Mouse (Mus musculus) heart, embryonic 15.5 days (tissue): ENCODE results near the gene Psmd6. TPM values are rescaled to one million over a fixed set of nuclear protein-coding genes. Genes with fewer than 3 reads are reported as not detected.

ENCODE experiments used
- ATAC-seq: fragments of 200-750 bp; cut with Nextera tagmentation; replicated peaks from 2 replicates; pipeline ENCODE4 v1.8.0; 2017; ENCODE audit warnings: low read depth, moderate TSS enrichment; ENCODE audit not compliant: insufficient number of reproducible peaks, insufficient read depth, low FRiP score
- H3K27ac ChIP-seq: fragments of 300-500 bp; sonication (generic); 2 replicates; pipeline ENCODE4 v1.5.1; 2015; ENCODE audit warnings: mild to moderate bottlenecking, inconsistent platforms
- H3K27me3 ChIP-seq: fragments of 300-500 bp; sonication (generic); 2 replicates; pipeline ENCODE4 v1.6.1; 2015; ENCODE audit warnings: inconsistent platforms
- H3K36me3 ChIP-seq: fragments of 300-500 bp; sonication (generic); 2 replicates; pipeline ENCODE4 v1.6.1; 2015; ENCODE audit warnings: mild to moderate bottlenecking, inconsistent platforms
- H3K4me1 ChIP-seq: fragments of 300-500 bp; sonication (generic); replicated peaks from 2 replicates; pipeline ENCODE4 v1.6.1; 2015; ENCODE audit warnings: inconsistent platforms
- H3K4me2 ChIP-seq: fragments of 300-500 bp; sonication (generic); 2 replicates; pipeline ENCODE4 v1.6.1; 2015; ENCODE audit warnings: inconsistent platforms, mild to moderate bottlenecking, moderate library complexity
- H3K4me3 ChIP-seq: fragments of 300-500 bp; sonication (generic); 2 replicates; pipeline ENCODE4 v1.5.1; 2015; ENCODE audit warnings: mild to moderate bottlenecking, inconsistent platforms
- H3K9ac ChIP-seq: fragments of 300-500 bp; sonication (generic); 2 replicates; pipeline ENCODE4 v1.6.1; 2015; ENCODE audit warnings: mild to moderate bottlenecking, inconsistent platforms
- H3K9me3 ChIP-seq: fragments of 300-500 bp; sonication (generic); replicated peaks from 2 replicates; pipeline ENCODE4 v1.6.1; 2016; ENCODE audit warnings: inconsistent platforms
- WGBS: fragments of 180-500 bp; shearing (Covaris S2); methylation state at CpG from one replicate; pipeline ENCODE4 v1.1.7; 2015; ENCODE audit warnings: mixed read lengths; 5-methylcytosine and 5-hydroxymethylcytosine counted together
- polyA plus RNA-seq: library from polyadenylated mRNA; unstranded; fragments of >200 nt; fragmentation: Nextera tagmentation; extraction: Ambion mirVana; gene quantifications from 2 replicates; pipeline ENCODE4 v1.2.1, GENCODE M21; 2015

Psmd6 gene
- 165 TPM in 2 replicates for polyA plus RNA-seq

DNA sequence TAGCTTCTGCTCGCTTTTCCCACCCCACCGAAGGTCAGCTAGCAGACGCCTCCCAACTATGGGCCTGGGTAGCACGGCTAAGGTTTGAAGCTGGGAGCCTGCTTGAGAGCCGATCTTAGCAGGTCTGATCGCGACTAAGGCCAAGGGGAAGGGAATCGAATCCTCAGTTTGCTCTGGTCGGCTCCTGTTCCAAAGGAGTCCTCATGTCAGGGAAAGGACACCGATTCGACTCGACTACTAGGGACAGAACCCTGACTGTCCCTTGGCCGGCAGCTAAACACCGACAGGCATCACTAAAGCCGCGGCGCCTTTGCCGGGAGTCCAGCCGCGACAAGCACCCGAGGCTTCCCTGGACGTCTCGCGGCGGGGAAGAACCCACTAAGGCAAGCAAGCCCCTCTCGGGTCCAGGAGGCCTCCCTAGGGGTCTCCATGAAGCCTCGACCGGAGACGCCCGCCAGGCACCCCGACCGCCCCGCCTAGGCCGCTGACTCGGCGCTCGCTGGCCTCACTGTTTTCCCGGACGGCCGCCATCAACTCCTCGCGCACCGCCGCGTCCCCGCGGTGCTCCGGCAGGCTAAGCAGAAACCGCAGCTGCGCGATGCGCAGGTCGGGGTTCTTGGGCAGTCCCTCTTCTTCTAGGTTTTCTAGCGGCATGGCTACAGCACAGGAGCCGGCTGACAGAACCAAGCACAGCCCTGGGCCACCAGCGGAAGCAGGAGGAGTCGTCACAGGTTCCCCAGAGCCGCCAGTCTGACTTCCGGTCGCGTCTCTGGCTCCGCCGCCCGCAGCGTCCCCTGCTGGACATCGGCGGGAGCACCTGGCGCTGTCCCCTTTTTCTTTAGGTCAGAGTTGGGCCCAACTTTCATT, at the start of gene Psmd6:
Gene Psmd6, minus strand, starts transcription at position 755 of the 867 bp plus-strand sequence.
- peak within 1 kb of the TSS; percentile 73 for H3K4me2 ChIP-seq
- H3K27ac ChIP-seq: peak within 1 kb of the TSS; percentile 76
- H3K27me3 ChIP-seq: no peaks in the 10 kb centered on the region
- peak within 1 kb of the TSS; percentile 77 for H3K4me3 ChIP-seq
- peak within 1 kb of the TSS; percentile 84 for H3K9ac ChIP-seq
- H3K9me3 ChIP-seq: no peaks in the 10 kb centered on the region
- under 1% methylated on average over 68 of the region's 68 CpGs for WGBS
- H3K36me3 ChIP-seq: peaks cover 31% of the 10 kb centered on the region
- peaks cover 17% of the 10 kb centered on the region for H3K4me1 ChIP-seq
- ATAC-seq: peak; percentile 88

DNA sequence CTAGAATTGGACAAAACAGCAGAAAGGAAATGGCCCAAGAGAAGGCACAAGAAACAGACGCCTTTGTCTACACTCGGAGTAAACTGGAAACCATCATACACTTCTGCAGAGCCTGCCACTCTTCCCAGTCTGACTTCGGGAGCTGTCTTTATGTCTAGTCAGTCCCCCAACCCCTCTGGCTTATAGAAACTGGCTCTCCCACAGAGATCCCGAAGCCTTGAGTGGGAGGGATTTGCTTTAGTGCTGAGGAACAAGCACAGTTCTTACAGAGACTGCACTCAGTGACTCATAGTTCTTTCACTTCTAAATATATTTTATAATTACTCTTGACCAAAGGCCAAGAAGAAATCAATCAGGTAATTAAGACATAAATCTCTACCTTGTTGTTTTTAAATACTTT, 10.1 kb downstream of the Psmd6 start:
- Histone ChIP-seq H3K36me3 (peaks cover 39% of the 10 kb centered on the region), H3K4me3 (no peak overlapping the region), H3K27ac (no peak overlapping the region), H3K4me2 (no peak overlapping the region), H3K27me3 (no peaks in the 10 kb centered on the region), H3K9ac (no peak overlapping the region), H3K4me1 (no peaks in the 10 kb centered on the region), H3K9me3 (no peaks in the 10 kb centered on the region)
- no peak for ATAC-seq
- WGBS: 84% methylated on average over 4 of the region's 4 CpGs

DNA sequence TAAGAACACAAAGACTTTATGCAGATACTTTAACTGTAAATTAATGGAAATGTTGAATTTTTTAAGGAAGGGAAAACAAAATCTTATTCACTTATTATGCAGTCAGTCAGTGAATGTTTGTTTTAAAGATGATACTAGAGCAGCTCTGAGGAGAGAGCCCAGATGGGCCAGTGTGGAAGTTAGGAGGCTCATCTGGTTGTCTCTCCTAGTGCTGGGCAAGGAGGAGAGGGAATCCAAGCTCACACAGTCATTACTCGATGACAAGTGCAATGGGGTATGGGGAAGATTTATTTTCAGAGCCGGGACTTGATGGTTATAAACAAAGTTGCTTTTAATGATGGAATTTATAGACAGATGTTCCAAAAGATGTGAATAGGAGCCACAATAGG, 15.9 kb downstream of the Psmd6 start:
- no peak for ATAC-seq
- Histone ChIP-seq H3K36me3 (peaks cover 14% of the 10 kb centered on the region; the same call in 1 of the 2 replicates), H3K9ac (no peak overlapping the region), H3K27me3 (no peaks in the 10 kb centered on the region), H3K4me2 (no peak overlapping the region), H3K9me3 (no peaks in the 10 kb centered on the region), H3K4me3 (no peak overlapping the region), H3K27ac (no peak overlapping the region), H3K4me1 (no peaks in the 10 kb centered on the region)
- WGBS: 79% methylated on average over 2 of the region's 2 CpGs

DNA sequence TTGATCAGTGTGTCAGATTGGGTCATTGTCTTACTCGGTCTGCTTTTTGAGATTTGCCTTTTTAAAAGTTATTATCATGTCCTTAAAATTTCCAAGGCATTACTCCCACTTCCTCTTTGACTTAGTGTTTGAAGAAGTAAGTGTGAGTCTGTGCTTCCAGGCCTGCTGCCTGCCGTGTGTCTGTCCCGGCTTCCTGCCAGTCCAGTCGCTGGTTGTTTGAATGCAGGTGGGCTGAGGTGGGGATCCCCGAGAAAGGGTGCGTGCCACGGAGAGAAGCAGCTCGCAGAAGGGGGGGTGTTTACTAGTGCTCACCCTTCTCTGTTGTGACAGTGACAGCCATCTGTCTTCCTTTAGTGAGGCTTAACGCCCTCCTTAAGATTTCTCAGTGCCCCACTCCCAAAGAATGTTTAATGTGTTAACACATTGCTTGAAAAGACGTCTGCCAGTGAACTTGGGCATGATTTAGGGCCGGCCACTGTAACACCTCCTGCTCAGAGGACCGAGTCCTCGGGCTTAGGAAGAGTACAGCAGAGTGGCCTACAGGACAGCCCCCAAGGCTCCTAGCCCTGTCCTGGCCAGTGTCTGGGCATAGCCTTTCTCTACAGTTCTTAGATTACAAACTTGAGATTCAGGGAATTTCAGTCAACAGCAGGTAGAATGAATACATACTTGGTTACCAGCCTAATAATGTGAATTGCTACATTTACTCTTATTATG, 16.4 kb downstream of the Psmd6 start:
- H3K27ac ChIP-seq: no peak overlapping the region
- peaks cover 14% of the 10 kb centered on the region; the same call in 1 of the 2 replicates for H3K36me3 ChIP-seq
- no peak overlapping the region for H3K4me2 ChIP-seq
- no peaks in the 10 kb centered on the region for H3K9me3 ChIP-seq
- no peak overlapping the region for H3K4me3 ChIP-seq
- WGBS: 62% methylated on average over 13 of the region's 13 CpGs
- no peak for ATAC-seq
- no peaks in the 10 kb centered on the region for H3K4me1 ChIP-seq
- no peak overlapping the region for H3K9ac ChIP-seq
- no peaks in the 10 kb centered on the region for H3K27me3 ChIP-seq

DNA sequence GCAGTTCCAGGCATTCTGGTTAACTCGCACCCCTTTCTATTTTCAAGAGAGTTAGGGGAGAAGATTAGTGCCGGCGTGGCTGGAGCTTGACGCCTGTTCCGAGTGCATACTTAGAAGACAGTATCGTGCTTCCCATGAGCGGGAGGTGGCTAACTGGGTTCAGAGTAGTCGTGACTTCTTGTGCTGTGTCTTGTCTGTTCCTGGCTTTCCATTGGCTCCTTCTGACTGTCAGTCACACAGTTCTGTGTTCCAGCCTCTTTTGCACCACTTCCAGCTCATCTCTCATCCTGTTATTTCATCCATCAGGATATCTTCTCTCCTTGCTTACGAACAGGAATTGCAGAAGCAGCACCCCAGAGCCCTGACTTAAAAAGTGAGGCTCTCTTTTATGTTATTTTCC, 19.5 kb downstream of the Psmd6 start:
- H3K9ac ChIP-seq: no peak overlapping the region
- 88% methylated on average over 9 of the region's 9 CpGs for WGBS
- no peak overlapping the region for H3K4me2 ChIP-seq
- H3K36me3 ChIP-seq: peaks cover 22% of the 10 kb centered on the region
- no peaks in the 10 kb centered on the region for H3K4me1 ChIP-seq
- H3K9me3 ChIP-seq: no peaks in the 10 kb centered on the region
- no peak for ATAC-seq
- no peak overlapping the region for H3K4me3 ChIP-seq
- no peaks in the 10 kb centered on the region for H3K27me3 ChIP-seq
- H3K27ac ChIP-seq: no peak overlapping the region

DNA sequence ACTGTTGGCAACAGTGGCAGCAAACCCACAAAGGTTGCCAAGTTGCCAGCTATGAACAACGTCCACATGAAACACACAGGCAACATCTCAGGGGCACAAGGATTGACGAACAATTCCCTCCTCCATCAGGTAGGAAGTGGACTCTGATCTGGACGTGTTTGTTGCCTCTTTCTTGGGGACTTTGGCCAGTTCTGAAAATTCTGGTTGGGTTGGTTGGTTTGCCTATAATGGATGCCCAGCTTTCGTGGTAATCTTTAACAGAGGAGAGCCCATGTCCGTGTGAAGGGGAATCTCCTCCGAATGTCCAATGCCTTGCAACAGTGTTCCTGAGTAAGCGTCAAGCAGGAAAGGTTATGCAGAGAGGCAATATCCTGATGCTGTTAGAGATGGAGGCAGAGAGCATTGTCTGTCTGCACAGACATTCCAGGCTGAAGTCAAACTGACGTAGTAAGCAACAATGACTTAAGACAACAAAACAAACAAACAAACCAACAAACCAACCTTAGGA, 20.0 kb downstream of the Psmd6 start:
- no peak overlapping the region for H3K9ac ChIP-seq
- H3K36me3 ChIP-seq: peaks cover 26% of the 10 kb centered on the region
- no peaks in the 10 kb centered on the region for H3K27me3 ChIP-seq
- 92% methylated on average over 8 of the region's 8 CpGs for WGBS
- no peak overlapping the region for H3K4me3 ChIP-seq
- H3K4me1 ChIP-seq: no peaks in the 10 kb centered on the region
- H3K27ac ChIP-seq: no peak overlapping the region
- no peak overlapping the region for H3K4me2 ChIP-seq
- ATAC-seq: no peak; the same call in 1 of the 2 replicates
- no peaks in the 10 kb centered on the region for H3K9me3 ChIP-seq

DNA sequence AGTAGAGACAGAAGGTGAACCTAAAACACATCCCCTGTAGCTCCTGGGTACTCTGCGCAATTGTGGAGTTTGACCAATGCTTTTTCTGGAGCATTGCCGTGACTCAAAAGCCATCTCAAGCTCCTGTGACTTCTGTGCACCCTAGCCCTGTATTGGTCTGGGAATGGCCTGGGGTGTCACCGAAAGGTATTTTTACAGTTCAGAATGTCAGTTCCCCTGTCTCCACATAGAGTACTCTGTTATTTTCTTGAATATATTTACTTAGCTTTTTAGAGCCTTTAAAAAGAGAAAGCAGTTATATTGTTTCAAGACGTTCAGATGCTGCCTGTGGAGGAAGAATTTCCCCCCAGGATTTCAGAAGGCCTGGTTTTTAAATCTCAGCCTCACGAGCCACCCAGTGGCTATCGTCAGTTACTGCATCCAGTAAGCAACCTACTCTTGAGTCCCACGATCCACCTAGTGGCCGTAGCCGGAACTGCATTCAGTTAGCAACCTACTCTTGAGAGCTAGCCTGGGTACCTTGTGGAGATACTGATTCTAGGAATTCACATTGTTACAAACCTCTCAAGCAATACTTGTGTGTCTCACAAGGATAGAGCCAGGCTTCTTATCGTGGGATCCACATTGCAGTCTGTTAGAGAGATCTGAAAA, 22.3 kb downstream of the Psmd6 start:
- Histone ChIP-seq H3K36me3 (peaks cover 30% of the 10 kb centered on the region), H3K4me2 (no peak overlapping the region), H3K4me3 (no peak overlapping the region), H3K9me3 (no peaks in the 10 kb centered on the region), H3K4me1 (no peaks in the 10 kb centered on the region), H3K27ac (no peak overlapping the region), H3K27me3 (no peaks in the 10 kb centered on the region), H3K9ac (no peak overlapping the region)
- 28% methylated on average over 10 of the region's 10 CpGs for WGBS
- no peak for ATAC-seq

DNA sequence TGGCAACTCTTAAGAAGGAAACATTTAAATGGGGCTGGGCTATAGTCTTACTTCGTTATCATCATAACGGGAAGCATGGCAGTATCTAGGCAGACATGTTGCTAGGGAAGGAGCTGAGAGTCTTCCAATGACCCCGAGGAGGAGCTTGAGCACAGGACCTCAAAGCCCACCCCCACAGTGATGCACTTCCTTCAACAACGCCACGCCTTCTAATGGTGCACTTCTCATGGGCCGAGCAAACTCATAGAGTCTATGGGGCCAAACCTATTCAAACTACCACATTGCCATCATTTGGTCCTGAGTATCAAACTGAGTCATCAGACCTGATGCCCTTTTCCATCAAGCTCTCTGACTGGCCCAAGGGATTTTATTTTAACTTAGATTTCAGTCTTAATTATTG, 30.2 kb downstream of the Psmd6 start:
- H3K9ac ChIP-seq: no peak overlapping the region
- 90% methylated on average over 6 of the region's 6 CpGs for WGBS

DNA sequence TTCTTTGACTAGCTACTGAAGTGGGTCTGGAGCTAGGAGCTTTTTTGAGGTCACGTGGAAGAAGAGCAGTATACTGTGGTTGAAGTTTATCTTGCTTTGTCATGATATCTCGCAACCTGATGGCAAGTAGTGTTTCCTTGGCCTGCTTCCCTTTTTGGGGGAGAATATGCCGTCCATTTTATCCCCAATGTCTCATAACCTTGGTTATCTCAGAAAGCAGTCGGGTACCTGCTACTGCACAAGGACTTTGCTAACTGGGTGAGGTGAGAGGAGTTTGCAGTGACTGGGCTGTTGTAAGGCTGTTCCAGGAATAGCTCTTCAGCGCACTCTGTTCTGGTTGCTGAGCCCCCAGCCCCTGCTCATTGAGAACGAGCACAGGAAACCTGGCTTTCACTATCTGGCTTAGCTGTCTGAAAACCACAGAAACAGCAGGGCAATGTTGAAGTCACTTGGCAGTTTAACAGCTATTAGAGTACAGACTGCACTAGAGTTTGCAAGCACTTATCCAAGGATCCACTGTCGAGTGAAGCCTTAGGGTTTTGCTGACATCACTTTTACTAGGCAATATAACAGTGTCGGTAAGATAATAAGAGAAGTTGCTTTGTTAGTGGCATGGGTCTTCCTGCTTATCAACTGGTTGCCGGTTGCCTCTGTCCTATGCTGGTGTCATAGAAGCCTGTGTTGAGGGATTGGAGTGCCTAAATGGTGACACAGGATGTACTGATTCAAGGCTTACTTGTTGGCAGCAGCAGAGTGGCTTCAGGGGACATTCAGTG, 32.6 kb downstream of the Psmd6 start:
- Histone ChIP-seq H3K4me3 (no peak overlapping the region), H3K36me3 (peaks cover 24% of the 10 kb centered on the region), H3K9ac (no peak overlapping the region), H3K4me2 (peak overlapping the region; percentile 33), H3K27ac (peak overlapping the region; percentile 52), H3K4me1 (peaks cover 13% of the 10 kb centered on the region), H3K9me3 (no peaks in the 10 kb centered on the region), H3K27me3 (no peaks in the 10 kb centered on the region)
- ATAC-seq: peak; percentile 79
- WGBS: 27% methylated on average over 9 of the region's 9 CpGs

More for the DNA sequence above, 30.2 kb downstream of the Psmd6 start:
- Histone ChIP-seq H3K27me3 (no peaks in the 10 kb centered on the region), H3K4me1 (peaks cover 13% of the 10 kb centered on the region), H3K9me3 (no peaks in the 10 kb centered on the region), H3K36me3 (peaks cover 25% of the 10 kb centered on the region), H3K4me2 (no peak overlapping the region), H3K4me3 (no peak overlapping the region), H3K27ac (no peak overlapping the region)
- ATAC-seq: no peak

DNA sequence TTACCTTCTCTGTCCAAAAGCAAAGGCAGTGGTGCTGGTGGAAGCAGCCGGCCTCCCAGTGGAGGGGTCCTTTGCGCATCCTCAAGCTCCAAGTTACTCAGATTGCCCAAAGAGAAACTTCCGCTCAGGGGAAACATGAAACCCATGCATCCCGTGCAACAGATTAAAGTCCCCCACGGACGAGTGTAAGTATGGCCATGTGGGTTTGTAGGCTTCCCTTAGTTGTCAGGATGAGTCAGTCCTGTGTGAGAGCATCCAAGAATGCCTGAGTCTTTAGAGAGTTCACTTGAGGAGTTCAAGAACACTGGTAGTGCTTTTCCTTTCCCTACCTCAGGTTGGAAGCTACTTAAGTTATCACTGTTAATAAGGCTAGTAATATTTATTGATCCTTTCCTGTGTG, 33.4 kb downstream of the Psmd6 start:
- Histone ChIP-seq H3K27me3 (no peaks in the 10 kb centered on the region), H3K36me3 (peaks cover 17% of the 10 kb centered on the region), H3K27ac (0 out of 2 replicates have a peak overlapping the region, but pooled peaks have one; percentile 52), H3K9ac (no peak overlapping the region), H3K4me1 (peaks cover 13% of the 10 kb centered on the region), H3K4me2 (no peak overlapping the region), H3K9me3 (no peaks in the 10 kb centered on the region), H3K4me3 (no peak overlapping the region)
- WGBS: 78% methylated on average over 6 of the region's 6 CpGs
- ATAC-seq: no peak
